ENCODE assay signal across 16 mouse cellular contexts in the genomic region with DNA sequence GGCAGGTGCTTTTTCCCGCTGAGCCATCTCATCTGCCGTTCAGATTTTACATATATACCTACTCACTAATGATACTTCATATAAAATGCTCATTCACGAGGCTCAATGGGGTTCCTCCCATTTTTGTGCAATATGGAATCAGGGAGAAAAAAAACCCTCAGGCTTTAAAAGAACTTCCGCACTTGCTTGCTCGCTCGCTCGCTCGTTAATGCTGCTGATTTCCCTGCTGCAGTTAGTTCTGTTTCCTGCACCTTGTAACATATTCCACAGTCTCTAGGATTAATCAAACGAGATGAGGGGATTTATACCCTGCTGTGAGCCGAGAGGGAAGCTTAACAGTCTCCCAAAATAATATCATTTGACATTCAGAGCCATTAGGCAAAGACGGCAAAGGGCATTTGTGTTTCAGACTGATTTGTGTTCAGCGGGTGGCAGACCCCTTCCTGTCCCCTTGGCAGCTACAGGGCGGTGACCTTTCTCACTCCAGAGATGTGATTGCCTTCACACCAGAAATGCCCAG.
DNase-seq lines count a peak whose midpoint lies in the region; ATAC-seq lines count a peak whose summit lies in the region.
"Had no signal": no experiment of that assay in that cellular context is flagged by ENCODE, and none has a peak within 500 bp of the region (broad histone marks: within the 10 kb centered on the region; RNA-seq: fewer than 3 reads in every experiment).

No protein-coding gene starts in this region.

- no peak overlapping the region for H3K27ac ChIP-seq in embryonic facial prominence, embryonic 10.5 days (replicated peaks)
- peak overlapping the region; percentile 75 for H3K27ac ChIP-seq in hindbrain, embryonic 14.5 days
- peak overlapping the region; percentile 25; the same call in 1 of the 2 replicates for H3K27ac ChIP-seq in midbrain, embryonic 12.5 days (replicated peaks)
- H3K27ac ChIP-seq: macrophage; stomach, embryonic 15.5 days had no signal

- 0 out of 2 replicates have a peak, but pooled peaks cover 3% of the 10 kb centered on the region for H3K9me3 ChIP-seq in embryonic facial prominence, embryonic 10.5 days
- H3K9me3 ChIP-seq in hindbrain, embryonic 14.5 days (ENCODE audit: control insufficient read depth, low read length) = no peaks in the 10 kb centered on the region
- no peaks in the 10 kb centered on the region for H3K9me3 ChIP-seq in midbrain, embryonic 12.5 days
- H3K9me3 ChIP-seq: stomach, embryonic 15.5 days had no signal

- 50% methylated on average over 13 of the region's 13 CpGs for WGBS in embryonic facial prominence, embryonic 10.5 days
- 32% methylated on average over 13 of the region's 13 CpGs for WGBS in hindbrain, embryonic 14.5 days
- WGBS in midbrain, embryonic 12.5 days = 19% methylated on average over 13 of the region's 13 CpGs

- H3K4me2 ChIP-seq in hindbrain, embryonic 14.5 days (replicated peaks) = peak overlapping the region; percentile 35
- peak overlapping the region; percentile 37 for H3K4me2 ChIP-seq in midbrain, embryonic 12.5 days (replicated peaks)
- H3K4me2 ChIP-seq: liver, embryonic 11.5 days; stomach, embryonic 15.5 days had no signal

- H3K4me1 ChIP-seq in embryonic facial prominence, embryonic 10.5 days = peaks cover 16% of the 10 kb centered on the region
- peaks cover 19% of the 10 kb centered on the region for H3K4me1 ChIP-seq in hindbrain, embryonic 14.5 days (replicated peaks; ENCODE audit: control insufficient read depth, insufficient read depth, low read length)
- peaks cover 10% of the 10 kb centered on the region for H3K4me1 ChIP-seq in midbrain, embryonic 12.5 days
- H3K4me1 ChIP-seq: stomach, embryonic 15.5 days had no signal

- intact Hi-C loops in heart, postnatal 14 days (cut with DNase I) = no loop called here

- peak; percentile 71 for DNase-seq in heart, adult 11 months
- DNase-seq in heart, postnatal 14 days = no peak
- peak; percentile 9 for DNase-seq in embryonic facial prominence, embryonic 10.5 days (ENCODE audit: low spot score)
- no peak for DNase-seq in hindbrain, embryonic 14.5 days (ENCODE audit: low spot score)
- no peak for DNase-seq in lung, postnatal 10 days
- DNase-seq in layer of hippocampus, postnatal 25 days (ENCODE audit: extremely low spot score in 1 of 2, low spot score in 1 of 2) = no peak
- DNase-seq: B cell, adult 2 months; cerebellum, postnatal 25 days; gastrocnemius, postnatal 14 days; kidney, adult 18-20 months had no signal

- ATAC-seq in hindbrain, embryonic 14.5 days (ENCODE audit: low FRiP score) = no peak
- no peak; the same call in 1 of the 2 replicates for ATAC-seq in midbrain, embryonic 12.5 days (ENCODE audit: low FRiP score, low read depth)
- ATAC-seq in frontal cortex, adult (ENCODE audit: low TSS enrichment) = no peak
- ATAC-seq: activated CD4-positive, CD25-positive, alpha-beta regulatory T cell, adult 4 months had no signal

- no peaks in the 10 kb centered on the region for H3K27me3 ChIP-seq in embryonic facial prominence, embryonic 10.5 days (replicated peaks; ENCODE audit: low read depth, poor library complexity, severe bottlenecking)
- H3K27me3 ChIP-seq in hindbrain, embryonic 14.5 days (ENCODE audit: control insufficient read depth, insufficient read depth, low read length) = no peaks in the 10 kb centered on the region
- no peaks in the 10 kb centered on the region for H3K27me3 ChIP-seq in midbrain, embryonic 12.5 days
- H3K27me3 ChIP-seq: stomach, embryonic 15.5 days had no signal

- H3K9ac ChIP-seq in hindbrain, embryonic 14.5 days = peak overlapping the region; percentile 40
- no peak overlapping the region for H3K9ac ChIP-seq in midbrain, embryonic 12.5 days (replicated peaks)
- H3K9ac ChIP-seq: stomach, embryonic 15.5 days had no signal

- H3K4me3 ChIP-seq in embryonic facial prominence, embryonic 10.5 days = no peak overlapping the region
- no peak overlapping the region for H3K4me3 ChIP-seq in hindbrain, embryonic 14.5 days (replicated peaks; ENCODE audit: low read length)
- no peak overlapping the region for H3K4me3 ChIP-seq in midbrain, embryonic 12.5 days
- H3K4me3 ChIP-seq: stomach, embryonic 15.5 days had no signal

- H3K36me3 ChIP-seq in embryonic facial prominence, embryonic 10.5 days (replicated peaks) = no peaks in the 10 kb centered on the region
- no peaks in the 10 kb centered on the region for H3K36me3 ChIP-seq in hindbrain, embryonic 14.5 days (replicated peaks; ENCODE audit: control insufficient read depth, insufficient read depth)
- no peaks in the 10 kb centered on the region for H3K36me3 ChIP-seq in midbrain, embryonic 12.5 days
- H3K36me3 ChIP-seq: stomach, embryonic 15.5 days had no signal

Comparison
In these comparisons a context has a peak if more than half of its experiments do, and no peak if none do; other contexts are left out.
1. DNase-seq: peak in heart, adult 11 months (single experiment) and embryonic facial prominence, embryonic 10.5 days (single experiment); none in heart, postnatal 14 days (0 of 2), hindbrain, embryonic 14.5 days (single experiment), lung, postnatal 10 days (single experiment) and layer of hippocampus, postnatal 25 days (0 of 2).